Mouse (Mus musculus) spleen, postnatal 4 days (tissue): Measurements from ENCODE around the gene Fam189b.

Source experiments
- DNase-seq, 2 experiments: peaks; one replicate each; pipeline ENCODE4 v3.0.0; 2022; ENCODE audit warnings: low spot score in 2 of 2

Fam189b gene

DNA sequence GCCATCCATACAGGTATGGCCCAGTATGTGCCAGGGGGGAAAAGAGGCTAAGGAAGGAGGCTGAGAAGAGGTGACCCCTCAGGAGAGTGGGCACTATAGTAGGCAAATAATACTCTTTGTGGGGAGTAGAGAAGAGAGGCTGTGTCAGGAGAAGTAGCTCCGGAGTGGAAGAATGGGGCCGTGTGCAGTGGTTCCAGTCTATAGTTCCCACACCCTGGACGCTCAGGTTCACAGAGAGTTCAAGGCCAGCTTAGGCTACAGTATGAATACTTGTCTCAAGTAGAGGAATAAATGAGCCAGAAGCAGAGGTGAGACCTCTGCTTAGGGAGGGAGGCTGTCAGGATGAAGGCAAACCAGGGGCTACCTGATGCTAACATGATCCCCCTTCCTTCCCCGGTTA lies 46.3 kb downstream of the Fam189b start:
- DNase-seq = no peak

GRCm38 (mm10) chr3:89230561-89230960 lies 47.6 kb downstream of the Fam189b start:
- DNase-seq = no peak

- no peak for DNase-seq
Observed at GRCm38 (mm10) chr3:89231345-89231744, 48.4 kb downstream of the Fam189b start.

DNA sequence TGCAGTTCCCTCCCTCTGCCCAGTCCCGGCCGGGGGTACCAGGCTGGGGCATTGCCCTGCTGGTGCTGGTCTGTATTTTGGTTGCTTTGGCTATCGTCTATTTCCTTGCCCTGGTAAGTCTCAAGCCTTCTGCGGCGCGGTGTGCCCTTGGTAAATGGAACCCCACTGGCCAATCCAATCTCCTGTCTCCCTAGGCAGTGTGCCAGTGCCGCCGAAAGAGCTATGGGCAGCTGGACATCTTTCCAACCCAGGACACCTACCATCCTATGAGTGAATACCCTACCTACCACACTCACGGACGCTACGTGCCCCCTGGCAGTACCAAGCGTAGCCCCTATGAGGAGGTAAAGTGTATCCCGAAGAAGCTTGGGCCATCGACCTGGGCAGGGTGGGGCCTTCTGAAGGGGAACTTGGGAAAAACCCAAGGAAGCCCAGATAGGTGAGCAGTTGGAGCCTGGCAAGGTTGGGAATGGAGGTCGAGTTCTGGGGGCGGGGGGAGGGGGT lies 48.9 kb downstream of the Fam189b start:
- DNase-seq = no peak

- DNase-seq = no peak
Observed at GRCm38 (mm10) chr3:89232614-89233013, 49.7 kb downstream of the Fam189b start.

GRCm38 (mm10) chr3:89233562-89234110 lies 50.7 kb downstream of the Fam189b start:
- no peak for DNase-seq

DNA sequence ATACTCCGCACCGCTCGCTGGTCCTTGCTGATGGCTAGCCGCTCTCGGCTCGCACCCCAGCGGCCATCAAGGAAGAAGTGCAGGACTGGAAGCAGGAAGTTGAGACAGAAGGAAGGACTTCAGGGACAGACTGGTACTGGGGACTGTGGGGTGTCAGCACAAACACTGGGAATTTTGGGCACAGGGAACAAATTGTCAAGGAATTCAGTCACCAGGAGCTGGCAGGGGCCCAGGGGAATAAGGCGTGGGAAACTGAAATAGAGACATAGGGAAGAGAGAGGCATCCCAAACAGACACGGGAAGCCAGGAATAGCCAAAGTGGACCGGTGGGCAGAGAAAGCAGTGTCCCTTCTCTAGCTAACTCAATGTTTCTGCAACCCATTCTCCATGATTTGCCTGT lies 53.6 kb downstream of the Fam189b start:
- DNase-seq = no peak

GRCm38 (mm10) chr3:89237682-89238081 lies 54.7 kb downstream of the Fam189b start:
- peak in 1 of 2 experiments; percentile 60 for DNase-seq

- peak in 1 of 2 experiments; percentile 60 for DNase-seq
Observed at GRCm38 (mm10) chr3:89238494-89238893, 55.6 kb downstream of the Fam189b start.
